Mouse (Mus musculus): ENCODE results near the gene Peli1.

Peli1 gene

DNA sequence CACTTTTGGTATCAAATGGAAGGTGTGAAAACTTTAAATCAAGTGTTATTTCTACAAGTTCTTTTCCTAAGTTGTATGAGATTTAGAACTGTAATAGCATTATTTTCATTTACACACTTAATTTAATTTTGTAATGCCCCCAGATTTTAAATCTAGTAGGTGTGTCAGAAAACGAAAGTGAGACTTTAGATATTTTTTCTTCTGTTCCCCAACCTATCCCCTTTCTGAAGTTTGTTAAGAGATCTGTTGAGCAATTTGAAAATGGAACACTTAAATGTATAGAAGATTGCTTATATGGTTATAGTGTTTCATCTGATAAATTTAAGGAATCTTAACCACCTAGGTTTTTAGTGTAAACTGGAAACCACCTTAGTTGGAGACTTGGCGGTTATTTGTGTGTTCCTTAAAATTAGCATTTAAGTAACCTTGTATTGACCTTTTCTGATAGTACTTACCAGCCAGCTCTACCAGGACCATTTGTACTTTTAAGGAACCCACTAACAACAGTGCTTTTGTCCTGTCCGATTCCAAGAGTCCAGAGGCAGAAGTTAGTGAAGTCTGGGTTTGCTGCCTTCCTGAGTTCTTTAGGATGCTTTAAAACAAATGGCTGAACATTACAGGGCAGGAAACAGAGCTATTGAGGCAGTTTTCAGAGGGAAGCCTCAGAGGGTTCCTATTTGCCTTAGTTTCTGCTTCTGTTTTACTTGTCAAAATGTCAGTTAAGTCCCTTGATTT lies 2.2 kb downstream of the Peli1 start:
- DNase-seq, result no peak

DNA sequence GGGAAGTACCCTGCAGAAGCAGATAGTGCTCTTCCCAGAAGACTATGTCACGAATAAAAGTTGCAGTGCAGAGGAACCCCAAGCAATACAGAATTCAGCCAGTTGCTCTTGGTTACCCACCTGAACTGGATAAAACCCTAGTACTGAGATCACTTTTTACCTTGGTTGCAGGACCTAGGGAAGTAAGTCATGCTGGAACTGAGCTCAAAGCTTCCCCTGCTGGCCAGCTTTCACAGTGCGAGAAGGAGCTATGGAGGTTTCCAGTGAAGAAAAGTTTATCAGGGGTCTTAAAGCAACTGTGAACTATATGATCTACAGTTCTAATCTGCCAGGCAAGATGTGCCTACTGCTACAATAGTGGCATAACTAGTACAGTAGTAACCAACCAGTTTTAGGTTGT lies 5.5 kb downstream of the Peli1 start:
- no peak for DNase-seq

DNA sequence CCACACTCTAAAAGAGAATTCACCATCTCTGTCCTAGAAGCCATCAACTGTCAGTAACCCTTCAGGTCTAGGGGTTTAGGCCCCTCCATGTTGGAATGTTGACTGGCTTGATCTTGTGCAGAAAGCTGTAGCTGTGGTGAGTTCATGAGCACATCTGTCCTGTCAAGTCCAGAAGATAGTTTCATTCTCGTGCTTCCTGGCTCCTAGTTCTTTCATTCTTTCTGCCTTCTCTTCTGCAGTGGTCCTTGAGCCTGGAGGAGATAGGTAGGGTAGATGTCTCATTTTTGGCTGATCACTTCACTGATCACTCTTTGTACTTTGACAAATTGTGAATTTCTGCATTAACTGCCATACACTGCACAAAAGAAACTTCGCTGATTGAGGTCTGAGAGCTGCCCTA lies 7.4 kb downstream of the Peli1 start:
- no peak for DNase-seq

DNA sequence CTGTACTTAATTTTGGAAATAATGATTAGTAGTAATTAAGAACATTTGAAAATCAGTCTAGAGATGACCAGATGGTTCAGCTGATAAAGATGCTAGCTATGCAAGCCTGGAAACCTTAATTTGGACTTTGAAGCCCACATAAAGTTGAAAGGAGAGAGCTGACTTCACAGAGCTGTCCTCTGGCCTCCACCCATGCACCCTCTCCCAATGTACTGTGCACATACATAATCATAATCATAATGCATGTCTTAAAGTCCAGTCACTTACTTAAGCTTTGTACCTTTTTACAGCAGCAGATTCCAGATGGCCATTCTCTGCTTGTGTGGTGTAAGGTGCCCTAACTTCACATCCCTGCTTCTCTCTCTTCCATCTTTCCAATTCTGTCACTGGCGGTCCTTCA lies 9.6 kb downstream of the Peli1 start:
- DNase-seq, result no peak

DNA sequence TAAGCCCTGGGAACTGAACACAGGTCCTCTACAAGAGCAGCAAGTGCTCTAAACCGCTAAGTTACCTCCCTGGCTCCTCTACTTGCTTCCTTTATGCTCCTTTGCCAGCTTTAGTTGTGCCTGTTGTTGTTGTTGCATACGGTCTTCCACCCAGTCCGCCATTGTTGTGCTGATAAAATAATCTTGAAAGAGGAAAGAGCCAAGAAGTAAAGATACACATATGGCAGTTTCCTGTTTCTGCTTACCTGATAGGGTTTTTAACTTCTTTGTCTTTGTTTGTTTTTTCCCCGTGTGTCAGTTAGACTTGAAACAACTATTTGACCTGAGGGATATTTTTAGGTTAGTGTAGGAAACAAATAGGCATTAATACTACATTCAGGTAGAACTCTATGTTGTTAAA lies 10.2 kb downstream of the Peli1 start:
- DNase-seq, result no peak

DNA sequence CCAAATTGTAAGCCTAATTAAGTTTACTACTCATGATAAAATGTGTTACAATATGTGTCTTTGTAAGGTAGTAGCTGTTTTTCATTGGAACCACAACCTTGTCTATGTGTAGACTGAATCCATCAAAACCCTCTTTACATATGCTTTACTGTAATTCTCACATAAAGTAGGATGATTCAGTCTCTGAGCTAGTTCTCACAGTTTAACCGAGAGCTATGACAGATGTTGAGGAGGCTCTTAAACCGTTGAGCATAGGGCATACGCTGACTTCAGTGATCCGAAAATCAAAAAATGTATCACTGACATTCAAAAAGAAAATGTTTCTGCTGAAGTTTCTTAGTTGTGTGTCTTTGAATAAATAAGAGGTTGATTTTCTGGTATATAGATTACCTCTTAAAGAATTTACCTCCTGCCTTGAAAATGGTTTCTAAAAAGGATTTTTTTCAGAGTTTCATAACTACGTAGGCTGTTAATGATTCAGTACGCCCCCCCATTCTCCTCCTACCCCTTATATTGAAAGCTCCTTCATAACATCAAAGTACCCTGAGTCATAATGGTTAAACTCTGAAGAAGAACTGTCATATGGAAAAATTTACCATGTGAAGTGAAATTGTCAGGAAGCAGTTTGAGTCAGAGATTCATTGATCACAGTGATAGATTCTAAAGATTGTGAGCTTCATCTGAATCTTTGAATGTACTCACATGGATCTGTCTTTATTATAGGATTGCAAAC lies 11.3 kb downstream of the Peli1 start:
- DNase-seq, result no peak

DNA sequence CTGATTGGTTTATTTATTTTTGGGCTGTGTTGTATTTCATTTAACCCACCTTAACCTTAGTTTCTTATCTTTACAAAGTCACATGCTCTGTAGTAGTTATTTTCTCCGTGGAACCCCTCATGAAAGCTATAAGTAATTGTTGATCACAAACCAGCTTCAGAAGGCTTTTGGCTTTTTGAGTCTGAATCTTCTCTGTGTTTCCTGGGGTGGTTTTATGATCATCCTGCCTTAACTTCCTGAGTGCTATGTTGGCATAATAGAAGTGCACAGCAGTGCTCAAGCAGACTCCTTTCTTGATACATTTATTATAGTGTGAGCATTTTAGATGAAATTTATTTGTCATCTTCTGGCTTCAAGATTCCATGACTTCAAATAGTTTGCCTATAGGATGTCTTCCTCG lies 12.1 kb downstream of the Peli1 start:
- DNase-seq, result no peak

DNA sequence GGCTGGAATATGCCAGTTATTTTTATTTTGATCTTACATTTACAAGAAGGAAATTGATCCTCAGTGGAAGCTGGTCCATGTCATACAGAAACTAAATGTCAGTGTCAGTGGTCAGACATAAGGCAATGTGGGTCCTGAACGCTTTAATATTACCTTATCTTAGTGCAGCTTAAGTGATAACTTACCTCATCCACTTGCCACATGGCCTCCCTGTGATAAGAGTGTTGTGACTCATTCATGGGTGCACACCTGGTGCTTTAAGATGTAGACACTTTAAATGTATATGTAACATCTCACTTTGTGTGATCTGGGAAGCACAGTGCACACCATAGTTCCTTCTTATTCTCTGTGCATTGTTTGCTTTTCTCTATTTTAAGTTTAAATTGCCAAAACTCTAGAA lies 14.3 kb downstream of the Peli1 start:
- no peak for DNase-seq

DNA sequence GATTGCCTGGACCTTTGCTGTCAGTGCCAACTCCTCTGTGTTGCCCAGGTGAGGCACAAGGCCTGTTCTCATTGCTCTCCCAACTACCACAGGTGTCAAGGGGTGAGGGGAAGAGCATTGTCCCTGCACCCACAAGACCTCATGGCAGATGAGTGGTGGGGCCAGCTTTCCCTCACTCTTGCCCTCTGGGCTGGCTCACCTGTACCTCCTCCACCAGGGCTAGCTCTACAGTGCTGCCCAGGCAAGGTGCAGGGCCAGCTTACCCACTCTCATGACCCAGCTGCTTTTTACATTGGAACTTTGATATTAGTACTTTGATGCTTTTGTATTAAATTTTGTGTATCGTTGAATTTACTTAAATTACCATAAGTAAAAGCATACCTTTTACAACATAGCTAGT lies 16.0 kb downstream of the Peli1 start:
- no peak for DNase-seq

DNA sequence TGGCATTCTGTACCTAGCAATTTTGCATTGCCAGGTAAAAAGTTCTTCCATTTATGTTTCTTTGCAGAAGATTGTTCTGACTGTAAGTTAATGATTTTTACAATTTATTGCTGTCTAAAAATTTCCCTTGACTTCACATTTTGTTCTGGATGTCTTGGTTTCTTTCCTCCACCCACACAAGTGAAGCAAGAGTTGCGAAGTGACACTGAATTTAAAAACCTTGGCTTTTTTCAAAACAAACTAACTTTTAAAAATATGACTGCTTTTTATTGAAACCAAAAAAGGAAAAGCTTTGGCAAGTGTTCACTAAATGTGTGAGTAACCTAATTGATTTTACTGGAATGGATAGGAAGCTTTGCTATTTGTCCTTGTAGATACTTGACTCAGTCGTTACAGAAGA lies 18.2 kb downstream of the Peli1 start:
- no peak for DNase-seq

DNA sequence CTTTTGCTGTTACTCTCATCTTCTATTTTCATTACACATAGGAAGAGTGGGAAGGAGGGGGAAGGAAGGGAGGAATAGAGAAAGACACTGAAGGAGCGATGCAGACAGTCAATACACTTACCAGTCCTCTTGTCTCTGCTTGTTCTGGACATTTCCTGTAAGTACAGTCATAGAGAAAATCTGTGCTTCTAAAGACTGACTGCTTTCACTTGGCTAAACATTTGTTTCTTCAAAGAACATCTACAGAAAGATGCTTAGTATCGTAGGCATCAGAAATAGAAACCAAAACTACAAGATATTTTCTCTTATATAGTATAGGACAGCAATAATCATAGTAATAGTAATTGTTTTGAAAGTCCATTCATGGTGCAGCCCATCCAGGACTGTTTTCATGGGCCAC lies 23.4 kb downstream of the Peli1 start:
- DNase-seq, result no peak

DNA sequence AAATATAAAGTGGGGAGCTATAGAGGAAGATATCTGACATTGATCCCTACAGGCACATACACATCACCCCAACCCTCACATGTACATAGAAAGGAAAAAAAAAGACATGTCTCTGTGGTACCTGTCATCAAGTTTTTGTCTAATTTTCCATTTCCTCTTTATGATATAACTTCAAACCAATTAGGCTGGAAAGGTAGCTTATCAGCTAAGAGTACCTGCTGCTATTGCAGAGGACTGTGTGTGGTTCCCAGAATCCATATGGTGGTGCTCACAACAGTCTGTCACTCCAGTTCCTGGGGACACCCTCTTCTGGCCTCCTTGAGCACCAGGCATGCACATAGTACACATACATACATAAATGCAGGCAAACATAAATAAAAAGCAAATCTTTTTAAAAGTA lies 24.7 kb downstream of the Peli1 start:
- no peak for DNase-seq

DNA sequence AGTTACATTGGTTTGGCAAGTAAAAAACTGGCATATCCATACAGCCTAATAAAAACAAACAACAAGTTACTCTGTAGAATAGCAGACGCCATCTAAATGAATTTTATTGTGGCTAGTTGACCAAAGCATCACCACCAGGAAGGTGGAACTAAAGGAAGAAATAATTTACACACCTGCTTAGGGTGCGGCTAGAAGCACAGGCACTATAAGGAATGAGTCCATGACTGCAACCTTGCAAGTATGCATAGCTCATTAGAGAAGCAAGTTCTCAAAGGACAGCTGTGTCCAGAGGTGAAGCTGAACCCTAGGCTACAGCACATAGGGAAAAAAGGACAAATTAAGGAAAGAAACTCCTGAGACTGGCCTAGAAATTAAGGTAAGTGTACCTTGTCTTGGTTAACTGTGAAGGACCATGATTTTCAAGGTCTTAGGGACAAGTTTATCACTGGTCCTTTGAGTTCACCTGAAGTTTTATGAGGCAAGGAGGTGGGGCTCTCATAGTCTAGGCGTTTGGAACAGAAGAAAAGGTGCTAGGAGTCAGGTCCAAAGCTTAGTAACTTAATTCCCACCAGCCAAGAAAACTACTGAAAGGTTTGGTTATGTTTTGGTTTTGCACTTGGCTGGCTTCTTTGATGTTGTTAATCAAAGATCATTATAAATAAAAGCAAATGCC lies 25.7 kb downstream of the Peli1 start:
- no peak for DNase-seq

DNA sequence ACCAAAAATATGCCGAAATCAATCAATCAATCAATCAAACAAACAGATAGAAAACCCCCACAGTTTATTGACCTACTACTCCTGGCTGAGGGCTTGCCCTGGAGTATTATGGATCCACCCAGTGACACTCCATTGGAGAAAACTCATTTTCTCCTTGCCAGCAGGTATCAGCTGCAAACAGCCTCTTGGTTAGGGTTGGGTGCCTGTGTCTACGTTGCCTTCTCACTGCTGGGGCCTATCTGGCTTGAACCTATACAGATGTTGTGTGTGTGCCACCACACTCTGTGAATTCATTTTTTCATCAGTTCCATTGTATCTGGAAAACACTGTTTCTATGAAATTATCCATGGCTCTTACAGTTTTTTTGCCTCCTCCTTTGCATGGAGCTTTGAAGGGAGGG lies 30.6 kb downstream of the Peli1 start:
- DNase-seq, result no peak

DNA sequence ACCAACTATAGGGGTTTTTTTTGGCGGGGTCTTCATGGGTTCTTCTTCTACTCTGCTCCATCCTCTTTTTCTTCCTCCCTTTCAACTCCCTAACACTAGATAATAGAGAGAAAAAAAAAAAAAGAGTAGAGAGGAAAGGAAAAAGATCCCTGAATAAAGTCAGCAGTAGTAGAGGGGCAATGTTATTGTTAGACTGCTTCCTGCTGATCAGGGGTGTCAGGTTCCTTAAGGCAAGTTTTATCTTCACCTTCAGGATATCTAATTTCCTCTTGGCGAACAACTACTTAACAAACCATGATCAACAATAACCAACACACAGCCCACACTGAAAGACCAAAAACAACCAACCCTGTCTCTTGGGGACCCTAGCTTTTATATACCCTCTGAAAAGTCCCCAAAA lies 31.3 kb downstream of the Peli1 start:
- no peak for DNase-seq

DNA sequence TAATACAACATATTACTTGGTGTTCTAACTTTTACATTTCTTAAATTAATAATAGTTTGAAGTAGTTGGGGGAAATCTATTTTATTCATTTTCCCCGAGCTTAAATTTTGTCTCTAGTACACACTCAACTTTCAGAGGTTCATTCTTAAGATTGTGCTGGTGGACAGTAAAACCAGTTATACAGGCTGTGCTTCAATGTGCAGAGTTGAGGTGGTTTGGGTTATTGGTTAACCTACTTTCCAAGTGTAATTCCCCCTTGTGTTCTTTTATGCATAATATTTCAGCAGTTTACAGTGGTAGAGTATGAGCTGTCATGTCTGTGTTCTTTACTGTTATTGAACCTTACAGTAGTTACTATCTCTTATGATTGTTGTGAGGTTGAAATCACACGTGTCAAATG lies 40.6 kb downstream of the Peli1 start:
- DNase-seq, result no peak

DNA sequence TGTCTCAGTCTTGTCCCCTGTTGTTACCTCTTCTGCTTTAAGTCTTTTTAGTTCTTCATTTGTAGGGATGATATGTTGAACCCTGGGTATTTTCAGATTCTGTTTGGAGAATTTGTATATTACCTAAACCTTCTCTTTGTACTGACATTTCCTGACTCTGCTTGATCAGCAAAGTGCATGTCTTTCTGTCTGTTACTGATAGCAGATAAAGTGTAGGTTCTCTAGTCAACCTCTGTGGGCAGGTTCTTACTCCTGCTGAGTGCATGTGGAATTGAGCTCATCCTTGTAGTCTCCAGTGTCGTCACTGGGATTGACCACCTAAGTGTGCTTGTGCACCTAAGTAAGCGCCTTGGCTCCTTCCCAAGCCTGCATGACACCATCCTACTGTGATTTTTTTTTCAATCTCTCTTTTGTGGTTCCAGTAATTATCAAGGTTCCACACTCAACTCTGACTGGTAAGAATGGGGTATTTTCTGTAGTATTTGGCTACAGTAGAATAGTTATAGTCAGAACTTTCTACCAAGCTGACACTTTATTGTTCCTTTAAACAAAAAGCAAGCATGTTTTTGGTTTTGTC lies 43.9 kb downstream of the Peli1 start:
- DNase-seq, result no peak

DNA sequence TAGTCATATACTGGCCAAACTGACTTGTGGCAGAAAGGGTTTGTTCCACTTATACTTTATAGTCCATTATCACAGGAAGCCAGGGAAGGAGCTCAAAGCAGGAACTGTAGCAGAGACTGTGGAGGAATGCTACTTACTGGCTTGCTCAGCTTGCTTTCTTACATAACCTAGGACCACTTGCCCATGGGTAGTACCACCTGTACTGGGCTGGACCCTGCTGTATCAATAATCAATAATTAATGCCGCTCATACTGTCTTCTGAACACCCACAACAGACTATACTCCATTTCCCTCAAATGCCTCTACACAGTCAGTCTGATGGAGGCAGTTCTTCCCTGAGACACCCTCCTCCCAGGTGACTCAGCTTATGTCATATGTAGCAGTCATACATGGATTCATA lies 48.4 kb downstream of the Peli1 start:
- DNase-seq, result no peak

DNA sequence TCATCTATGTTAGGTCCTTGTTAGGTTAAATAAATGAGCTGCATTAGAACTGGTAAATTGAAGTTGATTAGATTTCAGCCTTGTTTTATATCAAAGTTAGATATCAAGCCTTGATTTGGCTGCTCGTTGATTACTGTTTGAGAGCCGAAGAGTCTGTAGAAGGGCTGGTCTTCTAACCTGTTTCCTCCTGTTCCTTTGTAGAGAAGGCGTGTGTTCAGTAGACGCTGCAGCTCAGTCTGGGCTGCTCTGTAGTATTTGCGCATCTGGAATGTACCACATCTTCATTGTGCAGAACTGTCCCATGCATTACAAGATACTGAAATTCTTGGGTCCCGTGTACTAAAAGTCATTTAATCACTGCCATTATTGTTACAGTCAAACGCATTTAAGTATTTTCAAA lies 50.2 kb downstream of the Peli1 start:
- DNase-seq, result no peak

DNA sequence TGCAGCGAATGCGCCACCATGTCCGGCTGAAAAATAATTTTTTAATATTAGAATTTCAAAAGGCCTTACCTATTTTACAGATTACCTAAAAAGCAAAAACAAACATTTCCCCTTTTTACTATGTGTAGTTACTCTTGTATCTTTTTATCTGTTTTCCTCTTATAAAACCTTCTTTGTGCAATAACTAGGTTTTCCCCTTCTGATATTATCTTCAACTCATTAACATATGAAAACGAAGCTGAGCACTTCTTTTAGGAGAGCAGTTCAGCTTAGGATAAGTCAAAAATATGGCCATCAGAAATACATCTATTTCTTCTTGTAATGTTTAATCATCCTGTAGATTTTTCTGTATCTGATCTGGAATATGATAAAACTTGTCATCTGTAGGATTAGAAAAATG lies 50.7 kb downstream of the Peli1 start:
- DNase-seq, result no peak

DNA sequence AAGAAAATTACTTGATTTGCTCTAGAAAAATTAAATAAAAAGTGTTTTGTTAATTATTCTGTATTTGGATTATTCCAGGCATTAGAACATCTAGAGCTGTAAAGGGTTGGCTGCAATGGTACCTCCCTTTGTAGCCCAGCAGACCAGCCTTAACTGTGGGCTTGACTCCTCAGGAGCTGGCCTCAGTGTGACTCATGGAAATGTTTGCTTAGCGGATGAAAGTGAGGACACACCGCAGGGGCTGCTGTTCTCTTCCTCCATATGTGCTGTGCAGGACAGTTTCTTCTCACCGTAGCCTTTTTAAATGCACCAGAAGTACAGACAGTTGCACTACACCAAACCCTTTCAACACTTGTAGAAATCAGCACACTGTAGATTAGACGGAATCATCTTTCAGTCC lies 58.4 kb downstream of the Peli1 start:
- no peak for DNase-seq

DNA sequence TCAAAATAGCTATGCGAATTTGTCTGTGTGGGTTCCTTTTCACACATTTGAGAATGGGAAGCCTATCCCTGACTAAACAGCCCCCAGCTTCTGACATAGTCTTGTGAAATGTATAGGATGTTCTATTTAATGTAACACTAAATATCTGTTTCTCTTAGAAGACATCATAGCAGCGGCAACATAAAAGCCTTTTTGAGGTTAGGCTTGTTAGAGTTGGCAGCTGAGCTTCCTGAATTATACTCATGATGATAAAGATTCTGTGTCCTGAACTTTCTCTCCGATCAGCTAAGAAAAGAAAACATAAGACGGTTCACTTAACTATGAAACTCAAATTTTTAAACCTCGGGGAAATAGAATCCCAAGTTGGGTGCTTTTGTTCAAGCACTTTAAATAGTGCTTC lies 59.2 kb downstream of the Peli1 start:
- no peak for DNase-seq

DNA sequence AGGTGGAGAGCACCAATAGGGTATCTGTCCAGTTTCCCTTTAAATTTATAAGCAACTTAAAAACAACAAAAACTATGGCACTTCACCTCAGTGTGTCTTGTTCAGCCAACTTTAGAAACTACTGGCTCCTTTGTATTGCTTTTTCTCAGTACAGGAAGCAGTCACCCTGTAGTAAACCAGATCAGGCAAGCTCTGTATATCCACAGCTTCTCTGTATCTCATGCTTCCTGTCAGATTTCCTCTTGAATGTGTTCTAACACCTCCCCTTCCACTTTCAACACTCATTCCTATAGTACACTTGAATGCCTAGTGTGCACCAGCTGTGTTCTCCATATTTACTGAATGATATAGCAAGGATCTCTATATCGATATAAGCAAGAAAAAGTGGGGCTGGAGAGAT lies 60.6 kb downstream of the Peli1 start:
- DNase-seq, result no peak

DNA sequence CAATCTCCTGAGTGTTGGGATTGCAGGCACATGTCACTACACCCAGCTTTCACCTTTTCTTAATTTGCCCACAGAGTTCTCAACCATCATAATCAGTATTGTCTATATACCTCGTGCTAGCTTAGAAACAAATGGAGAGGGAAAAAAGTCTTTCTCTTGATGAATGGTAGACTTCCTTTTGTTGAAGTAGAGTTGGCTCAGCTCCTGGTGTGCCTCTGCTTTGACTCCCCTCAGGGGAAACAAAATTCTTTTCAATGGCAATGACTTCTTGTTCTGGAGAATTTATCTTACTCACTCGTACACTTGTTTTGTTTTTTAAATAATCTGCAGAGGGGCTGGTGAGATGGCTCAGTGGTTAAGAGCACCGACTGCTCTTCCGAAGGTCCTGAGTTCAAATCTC lies 62.0 kb downstream of the Peli1 start:
- no peak for DNase-seq

Measured in cerebellum, postnatal 10 days (tissue).